Mouse (Mus musculus) hindbrain, embryonic 16.5 days (tissue): ENCODE data around the gene March6. TPM values are rescaled to one million over a fixed set of nuclear protein-coding genes. Genes with fewer than 3 reads are reported as not detected.

Source experiments
- ATAC-seq: fragments of 200-750 bp; cut with Nextera tagmentation; 2 replicates; pipeline ENCODE4 v1.8.0; 2017; ENCODE audit warnings: moderate TSS enrichment, moderate library complexity
- H3K27ac ChIP-seq: fragments of 300-500 bp; sonication (generic); 2 replicates; pipeline ENCODE4 v1.5.1; 2014; ENCODE audit warnings: low read depth, mild to moderate bottlenecking, control low read depth, low read length, moderate library complexity
- H3K27me3 ChIP-seq: fragments of 300-500 bp; sonication (generic); replicated peaks from 2 replicates; pipeline ENCODE4 v1.6.1; 2014; ENCODE audit warnings: low read length; ENCODE audit not compliant: control insufficient read depth, insufficient read depth
- H3K36me3 ChIP-seq: fragments of 300-500 bp; sonication (generic); 2 replicates; pipeline ENCODE4 v1.6.1; 2014; ENCODE audit warnings: mild to moderate bottlenecking, low read length, moderate library complexity, mixed read lengths; ENCODE audit not compliant: control insufficient read depth, insufficient read depth
- H3K4me1 ChIP-seq: fragments of 300-500 bp; sonication (generic); 2 replicates; pipeline ENCODE4 v1.6.1; 2014; ENCODE audit warnings: low read depth, low read length; ENCODE audit not compliant: control insufficient read depth, insufficient read depth
- H3K4me2 ChIP-seq: fragments of 300-500 bp; sonication (generic); 2 replicates; pipeline ENCODE4 v1.6.1; 2014; ENCODE audit warnings: mild to moderate bottlenecking, low read length, control low read depth, moderate library complexity
- H3K4me3 ChIP-seq: fragments of 300-500 bp; sonication (generic); 2 replicates; pipeline ENCODE4 v1.5.1; 2014; ENCODE audit warnings: mild to moderate bottlenecking, low read length, control low read depth, moderate library complexity
- H3K9ac ChIP-seq: fragments of 300-500 bp; sonication (generic); 2 replicates; pipeline ENCODE4 v1.6.1; 2014; ENCODE audit warnings: low read depth, mild to moderate bottlenecking, control low read depth, low read length, moderate library complexity
- H3K9me3 ChIP-seq: fragments of 300-500 bp; sonication (generic); 2 replicates; pipeline ENCODE4 v1.6.1; 2014; ENCODE audit warnings: mild to moderate bottlenecking, low read length, moderate library complexity; ENCODE audit not compliant: control insufficient read depth
- WGBS: fragments of 180-500 bp; shearing (Covaris S2); extraction: QIAGEN DNeasy Blood & Tissue Kit; methylation state at CpG from one replicate; pipeline ENCODE4 v1.1.7; 2014; 5-methylcytosine and 5-hydroxymethylcytosine counted together
- polyA plus RNA-seq: library from polyadenylated mRNA; unstranded; fragments of >200 nt; fragmentation: Nextera tagmentation; extraction: Ambion mirVana; gene quantifications from 2 replicates; pipeline ENCODE4 v1.2.1, GENCODE M21; 2015

The March6 gene
- polyA plus RNA-seq, 1 experiment from 2014 or later, result 68.3 TPM

GRCm38 (mm10) chr15:31505082-31505481 is 25.8 kb downstream of the March6 start:
- WGBS, result 91% methylated on average over 2 of the region's 2 CpGs

DNA sequence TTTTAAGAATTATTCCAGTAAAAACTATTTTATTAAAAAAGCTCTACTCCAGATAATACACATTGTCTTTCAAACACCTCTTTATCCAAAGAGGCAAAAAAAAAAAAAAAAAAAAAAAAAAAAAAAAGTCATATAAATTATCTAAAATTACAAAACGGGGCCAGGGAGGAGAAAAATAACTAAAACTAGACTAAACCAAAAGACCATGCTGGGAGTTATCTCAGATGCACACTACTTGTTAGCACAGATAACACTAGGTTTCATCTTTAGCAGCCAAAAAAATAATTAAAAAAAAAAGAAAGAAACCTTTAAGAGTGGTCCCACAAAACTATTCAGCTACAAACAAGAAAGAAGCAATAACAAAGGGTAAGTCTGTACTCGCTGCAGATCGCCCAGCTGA is 27.4 kb downstream of the March6 start:
- no peak for ATAC-seq
- no peaks in the 10 kb centered on the region for H3K27me3 ChIP-seq
- 89% methylated on average over 3 of the region's 3 CpGs for WGBS
- H3K4me1 ChIP-seq, result no peaks in the 10 kb centered on the region
- H3K4me2 ChIP-seq, result no peak overlapping the region
- H3K9ac ChIP-seq, result no peak overlapping the region
- H3K27ac ChIP-seq, result no peak overlapping the region
- H3K9me3 ChIP-seq, result no peaks in the 10 kb centered on the region
- peaks cover 4% of the 10 kb centered on the region for H3K36me3 ChIP-seq
- H3K4me3 ChIP-seq, result no peak overlapping the region

More at GRCm38 (mm10) chr15:31505082-31505481, 25.8 kb downstream of the March6 start:
- Histone ChIP-seq H3K4me3 (no peak overlapping the region), H3K27me3 (no peaks in the 10 kb centered on the region), H3K4me1 (no peaks in the 10 kb centered on the region), H3K9ac (no peak overlapping the region), H3K36me3 (peaks cover 3% of the 10 kb centered on the region; the same call in 1 of the 2 replicates), H3K9me3 (no peaks in the 10 kb centered on the region), H3K27ac (no peak overlapping the region), H3K4me2 (no peak overlapping the region)
- ATAC-seq, result no peak

DNA sequence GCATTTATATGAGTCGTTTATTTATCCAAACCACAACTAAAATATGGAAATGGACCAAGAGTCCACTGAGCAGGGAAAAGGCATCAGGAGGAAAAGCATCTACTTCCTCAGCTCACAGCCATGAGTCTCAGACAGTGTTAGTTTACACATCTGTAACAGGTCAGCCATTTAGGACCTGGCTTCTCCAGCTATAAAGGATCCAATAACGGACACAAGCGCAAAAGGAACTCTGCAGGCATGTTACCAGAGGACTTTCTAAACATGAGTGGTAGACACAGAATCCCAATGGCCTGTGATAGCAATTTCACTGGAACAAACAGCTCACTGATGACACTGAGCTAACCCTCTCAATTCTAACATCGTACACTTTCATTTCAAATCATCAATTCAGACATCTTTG is 27.9 kb downstream of the March6 start:
- 94% methylated on average over 4 of the region's 4 CpGs for WGBS
- ATAC-seq, result no peak
- H3K27me3 ChIP-seq, result no peaks in the 10 kb centered on the region
- H3K4me2 ChIP-seq, result no peak overlapping the region
- no peak overlapping the region for H3K9ac ChIP-seq
- peaks cover 6% of the 10 kb centered on the region for H3K36me3 ChIP-seq
- no peak overlapping the region for H3K4me3 ChIP-seq
- H3K27ac ChIP-seq, result no peak overlapping the region
- H3K4me1 ChIP-seq, result no peaks in the 10 kb centered on the region
- H3K9me3 ChIP-seq, result no peaks in the 10 kb centered on the region

GRCm38 (mm10) chr15:31502313-31502712 is 28.5 kb downstream of the March6 start:
- no peak overlapping the region for H3K4me2 ChIP-seq
- H3K4me1 ChIP-seq, result no peaks in the 10 kb centered on the region
- 90% methylated on average over 1 of the region's 1 CpGs for WGBS
- peaks cover 6% of the 10 kb centered on the region for H3K36me3 ChIP-seq
- H3K9me3 ChIP-seq, result no peaks in the 10 kb centered on the region
- no peak overlapping the region for H3K4me3 ChIP-seq
- no peak overlapping the region for H3K27ac ChIP-seq
- H3K27me3 ChIP-seq, result no peaks in the 10 kb centered on the region
- H3K9ac ChIP-seq, result no peak overlapping the region
- peak; percentile 20; the same call in 1 of the 2 replicates for ATAC-seq

DNA sequence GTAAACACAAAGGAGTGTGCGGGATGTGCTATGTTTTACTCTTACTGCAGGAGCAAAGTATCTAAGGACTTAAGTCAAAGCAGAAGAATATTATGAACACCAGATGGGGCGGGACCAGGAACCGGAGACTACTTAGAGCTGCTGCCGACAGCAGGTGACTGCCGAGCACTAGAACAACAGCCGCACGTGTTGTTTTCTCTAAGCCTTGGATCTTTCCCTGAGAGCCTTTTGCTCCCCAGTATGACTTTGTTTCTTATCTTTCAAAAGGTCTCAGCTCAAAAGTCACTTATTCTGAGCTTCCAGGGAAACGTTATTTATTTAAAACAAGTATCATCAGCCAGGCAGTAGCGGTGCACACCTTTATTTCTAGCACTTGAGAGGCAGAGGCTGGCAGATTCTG is 36.0 kb downstream of the March6 start:
- no peak for ATAC-seq
- no peaks in the 10 kb centered on the region for H3K27me3 ChIP-seq
- 89% methylated on average over 9 of the region's 9 CpGs for WGBS
- H3K4me2 ChIP-seq, result no peak overlapping the region
- no peaks in the 10 kb centered on the region for H3K4me1 ChIP-seq
- H3K4me3 ChIP-seq, result no peak overlapping the region
- no peak overlapping the region for H3K9ac ChIP-seq
- no peaks in the 10 kb centered on the region for H3K9me3 ChIP-seq
- H3K36me3 ChIP-seq, result peaks cover 25% of the 10 kb centered on the region
- H3K27ac ChIP-seq, result no peak overlapping the region

DNA sequence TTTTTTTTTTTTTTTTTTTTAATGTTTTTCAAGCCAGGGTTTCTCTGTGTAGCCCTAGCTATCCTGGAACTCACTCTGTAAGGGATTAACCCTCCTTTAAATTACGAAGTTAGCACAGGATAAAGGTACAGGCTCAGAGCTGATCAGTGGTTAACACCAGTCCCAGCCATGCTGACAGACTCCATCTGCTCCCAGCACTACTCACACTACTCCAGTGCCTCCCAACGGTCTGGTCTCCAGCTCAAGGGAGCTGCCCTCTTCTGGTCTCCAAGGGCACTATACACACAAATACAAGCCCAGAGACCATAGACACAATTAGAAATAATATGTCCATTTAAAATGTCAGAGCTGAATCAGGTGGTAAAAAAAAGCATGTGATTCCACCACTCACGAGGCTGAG is 36.5 kb downstream of the March6 start:
- no peak overlapping the region for H3K4me2 ChIP-seq
- H3K9ac ChIP-seq, result no peak overlapping the region
- ATAC-seq, result no peak
- H3K4me3 ChIP-seq, result no peak overlapping the region
- peaks cover 25% of the 10 kb centered on the region for H3K36me3 ChIP-seq
- no peaks in the 10 kb centered on the region for H3K4me1 ChIP-seq
- no peak overlapping the region for H3K27ac ChIP-seq
- no peaks in the 10 kb centered on the region for H3K9me3 ChIP-seq
- H3K27me3 ChIP-seq, result no peaks in the 10 kb centered on the region
- 83% methylated on average over 3 of the region's 3 CpGs for WGBS

DNA sequence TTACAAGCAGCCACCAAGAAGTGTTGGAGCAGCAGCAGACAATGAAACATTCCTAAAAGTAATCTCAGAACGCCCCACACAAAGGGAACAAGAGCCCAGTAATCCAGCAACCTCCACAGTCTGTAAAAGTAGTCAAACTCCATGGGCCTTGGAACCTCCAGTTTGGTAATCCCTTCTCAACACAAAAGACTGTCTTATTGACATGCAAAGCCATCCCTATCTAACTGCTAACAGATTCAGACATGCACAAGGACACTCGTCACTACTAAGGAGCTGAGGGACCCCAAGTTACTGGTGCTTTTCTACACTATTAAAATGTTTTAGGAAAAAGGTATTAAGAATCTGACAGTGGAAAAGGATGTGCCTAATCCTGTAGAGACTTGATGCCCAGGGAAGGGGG is 43.4 kb downstream of the March6 start:
- Histone ChIP-seq H3K9ac (no peak overlapping the region), H3K4me2 (no peak overlapping the region), H3K36me3 (peaks cover 8% of the 10 kb centered on the region), H3K4me3 (no peak overlapping the region), H3K9me3 (no peaks in the 10 kb centered on the region), H3K27ac (no peak overlapping the region), H3K27me3 (no peaks in the 10 kb centered on the region), H3K4me1 (no peaks in the 10 kb centered on the region)
- 44% methylated on average over 2 of the region's 2 CpGs for WGBS
- ATAC-seq, result no peak

DNA sequence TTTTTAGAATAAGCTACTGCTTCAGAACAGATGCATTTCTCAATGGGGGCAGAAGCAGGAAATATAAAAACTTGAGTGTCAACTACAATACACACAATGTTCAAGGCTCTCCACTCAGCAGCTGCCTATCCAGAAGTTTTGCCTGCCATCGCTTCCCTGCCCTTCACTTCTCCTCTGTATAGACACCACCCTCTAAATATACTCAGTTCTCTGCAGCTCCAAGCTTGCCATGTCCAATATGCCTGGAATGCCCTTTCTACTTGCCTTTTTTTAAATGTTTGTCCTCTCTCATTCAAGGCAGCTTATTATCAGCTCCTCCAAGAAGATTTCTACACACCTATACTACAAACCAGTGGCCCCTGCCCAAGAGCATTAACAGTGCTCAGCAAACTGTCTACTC is 54.2 kb downstream of the March6 start:
- no peak overlapping the region for H3K4me3 ChIP-seq
- H3K27ac ChIP-seq, result no peak overlapping the region
- H3K4me1 ChIP-seq, result no peaks in the 10 kb centered on the region
- peaks cover 23% of the 10 kb centered on the region for H3K36me3 ChIP-seq
- H3K9ac ChIP-seq, result no peak overlapping the region
- H3K9me3 ChIP-seq, result no peaks in the 10 kb centered on the region
- no peaks in the 10 kb centered on the region for H3K27me3 ChIP-seq
- 96% methylated on average over 1 of the region's 1 CpGs for WGBS
- no peak for ATAC-seq
- no peak overlapping the region for H3K4me2 ChIP-seq

DNA sequence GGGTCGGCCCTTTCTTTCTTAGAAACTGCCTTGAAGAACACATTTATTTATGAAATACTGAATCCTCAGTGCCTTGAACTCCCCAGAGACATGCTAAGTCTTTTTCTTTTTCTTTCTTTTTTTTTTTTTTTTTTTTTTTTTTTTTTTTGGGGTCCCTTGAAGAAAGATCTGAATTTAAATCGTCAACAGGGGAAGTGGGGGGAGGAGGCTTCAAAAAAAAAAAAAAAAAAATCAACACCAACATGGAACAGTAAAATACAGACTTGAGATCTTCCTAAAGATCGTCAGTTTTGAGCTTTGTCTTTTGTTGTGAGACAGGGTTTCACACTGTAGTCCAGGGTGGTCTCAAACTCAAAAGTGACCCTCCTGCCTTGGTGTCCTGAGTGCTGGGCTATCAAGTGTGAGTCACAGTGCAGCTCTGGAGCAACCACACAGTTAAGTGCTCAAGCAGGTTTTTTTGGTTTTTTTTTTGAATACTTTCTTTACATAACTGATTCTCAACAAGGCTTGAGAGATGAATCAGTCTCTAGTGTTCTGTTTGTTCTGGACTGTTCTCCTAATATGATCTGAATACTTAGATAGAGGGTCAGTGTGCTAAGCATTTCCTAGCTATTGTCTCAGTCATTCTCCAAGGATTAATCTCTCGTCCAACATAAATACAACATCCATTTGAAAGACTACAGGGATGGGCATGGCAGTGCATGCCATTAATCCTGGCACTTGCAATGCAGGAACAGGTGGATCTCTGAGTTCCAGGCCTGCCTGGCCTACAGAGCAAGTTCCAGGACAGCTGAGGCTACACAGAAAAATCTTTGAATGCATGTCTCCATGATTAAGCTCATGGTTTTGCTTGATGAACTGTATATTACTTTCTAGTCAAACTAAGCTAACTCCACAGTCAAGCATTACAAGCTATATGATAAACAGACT is 57.9 kb downstream of the March6 start:
- no peak overlapping the region for H3K27ac ChIP-seq
- no peaks in the 10 kb centered on the region for H3K27me3 ChIP-seq
- ATAC-seq, result no peak
- H3K9ac ChIP-seq, result no peak overlapping the region
- no peak overlapping the region for H3K4me3 ChIP-seq
- no peaks in the 10 kb centered on the region for H3K9me3 ChIP-seq
- H3K4me1 ChIP-seq, result no peaks in the 10 kb centered on the region
- H3K36me3 ChIP-seq, result peaks cover 13% of the 10 kb centered on the region; the same call in 1 of the 2 replicates
- WGBS, result 71% methylated on average over 4 of the region's 4 CpGs
- H3K4me2 ChIP-seq, result no peak overlapping the region
